Mouse (Mus musculus) megakaryocyte, embryonic 14.5 days (primary cell): ENCODE results near the gene Glb1.

Experiments used
- FLI1 ChIP-seq: IDR thresholded peaks from 2 replicates; pipeline ENCODE4 v1.6.1; 2012; ENCODE audit warnings: low read length, inconsistent platforms, mixed read lengths
- GATA1 ChIP-seq: IDR thresholded peaks from 3 replicates; pipeline ENCODE4 v1.6.1; 2012; ENCODE audit warnings: mixed read lengths, low read length, inconsistent platforms, borderline replicate concordance

- TF ChIP-seq GATA1 = no peak
- no peak for TF ChIP-seq FLI1
Measured at GRCm38 (mm10) chr9:114452418-114452817, 51.5 kb downstream of the Glb1 start.
